Mouse (Mus musculus): ENCODE results near the gene 9930022D16Rik. TPM values are rescaled to one million over a fixed set of nuclear protein-coding genes. Genes with fewer than 3 reads are reported as not detected.

Gene 9930022D16Rik
- total and polyA plus RNA-seq, 3 experiments = 0.04 TPM; not detected in 2

GRCm38 (mm10) chr11:109465068-109465467 lies 51.4 kb downstream of the 9930022D16Rik start:
- H3K4me1 ChIP-seq (ENCODE audit: control insufficient read depth in 1 of 2, insufficient read depth in 2 of 2, low read length in 2 of 2) = peaks cover 6 to 35% of the 10 kb centered on the region in 2 experiments

DNA sequence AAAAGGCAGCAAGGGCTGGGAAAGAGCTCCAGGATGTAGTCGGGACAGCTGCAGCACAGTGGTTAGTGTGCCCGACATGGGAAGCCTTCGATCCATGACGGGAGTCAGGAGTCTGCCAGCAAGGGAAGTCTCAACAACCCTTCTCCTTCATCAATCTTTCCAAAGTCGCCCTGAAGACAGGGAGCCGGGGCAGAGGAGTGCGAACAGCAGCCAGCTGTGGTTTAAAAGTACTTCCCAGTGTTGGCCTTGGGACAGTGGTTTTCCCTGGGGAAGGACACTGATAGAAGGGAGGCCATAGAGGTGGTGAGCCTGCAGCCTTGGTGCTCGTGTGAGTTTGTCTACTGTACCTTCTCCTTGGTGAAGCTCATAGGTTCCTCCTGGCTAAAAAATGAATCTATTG lies 53.3 kb downstream of the 9930022D16Rik start:
- no peaks in the 10 kb centered on the region for H3K27me3 ChIP-seq (ENCODE audit: control insufficient read depth in 1 of 2, insufficient read depth in 2 of 2, low read length in 2 of 2)
- no peak for DNase-seq (ENCODE audit: low read depth, low spot score)
- no peak overlapping the region for H3K9ac ChIP-seq (ENCODE audit: control insufficient read depth, low read depth, low read length, poor library complexity, severe bottlenecking)
- peaks cover 15 to 46% of the 10 kb centered on the region in 2 experiments for H3K4me1 ChIP-seq (ENCODE audit: control insufficient read depth in 1 of 2, insufficient read depth in 2 of 2, low read length in 2 of 2)
- peaks cover 42% of the 10 kb centered on the region for H3K79me2 ChIP-seq (ENCODE audit: control insufficient read depth, insufficient read depth, low read length, poor library complexity)
- no peaks in the 10 kb centered on the region for H3K9me3 ChIP-seq (replicated peaks; ENCODE audit: insufficient read depth, low read length)
- H3K4me3 ChIP-seq (ENCODE audit: control insufficient read depth in 1 of 2, insufficient read depth in 1 of 2, low read depth in 2 of 2, low read length in 2 of 2) = no peak overlapping the region
- TF ChIP-seq E2F4 (IDR thresholded peaks at IDR 0.05; ENCODE audit: borderline replicate concordance, low read depth, low read length) (no peak), POLR2A (IDR thresholded peaks at IDR 0.05; ENCODE audit: control insufficient read depth in 1 of 2, insufficient read depth in 1 of 2, low read depth in 1 of 2, low read length in 2 of 2, poor library complexity in 1 of 2) (no peak), MAFK (IDR thresholded peaks at IDR 0.05; ENCODE audit: borderline replicate concordance, low read depth, low read length) (no peak), TAL1 (IDR thresholded peaks at IDR 0.05; ENCODE audit: low read length) (no peak)
- H3K36me3 ChIP-seq (ENCODE audit: control insufficient read depth in 1 of 2, insufficient read depth in 2 of 2, low read length in 2 of 2) = peaks cover 7 to 42% of the 10 kb centered on the region in 2 experiments; a peak in 3 of 4 replicates
- H3K27ac ChIP-seq (ENCODE audit: control insufficient read depth, low read depth, low read length) = no peak overlapping the region

More at GRCm38 (mm10) chr11:109465068-109465467, 51.4 kb downstream of the 9930022D16Rik start:
- Histone ChIP-seq H3K27ac (ENCODE audit: control insufficient read depth, low read depth, low read length) (no peak overlapping the region), H3K79me2 (ENCODE audit: control insufficient read depth, insufficient read depth, low read length, poor library complexity) (peaks cover 24% of the 10 kb centered on the region), H3K9me3 (replicated peaks; ENCODE audit: insufficient read depth, low read length) (no peaks in the 10 kb centered on the region), H3K27me3 (ENCODE audit: control insufficient read depth in 1 of 2, insufficient read depth in 2 of 2, low read length in 2 of 2) (no peaks in the 10 kb centered on the region), H3K36me3 (ENCODE audit: control insufficient read depth in 1 of 2, insufficient read depth in 2 of 2, low read length in 2 of 2) (peaks cover 14 to 39% of the 10 kb centered on the region in 2 experiments), H3K9ac (ENCODE audit: control insufficient read depth, low read depth, low read length, poor library complexity, severe bottlenecking) (no peak overlapping the region), H3K4me3 (ENCODE audit: control insufficient read depth in 1 of 2, insufficient read depth in 1 of 2, low read depth in 2 of 2, low read length in 2 of 2) (no peak overlapping the region)
- DNase-seq (ENCODE audit: low read depth, low spot score) = peak; percentile 46
- TF ChIP-seq TCF12 (IDR thresholded peaks at IDR 0.05; ENCODE audit: low read depth, low read length) (peak; percentile 49; the same call in 1 of the 2 replicates), MYC (IDR thresholded peaks at IDR 0.05; ENCODE audit: low read depth, low read length) (no peak), GATA1 (IDR thresholded peaks at IDR 0.05; ENCODE audit: low read depth, low read length) (peak; percentile 46; the same call in 1 of the 2 replicates), SIN3A (IDR thresholded peaks at IDR 0.05; ENCODE audit: low read length) (no peak), USF1 (IDR thresholded peaks at IDR 0.05; ENCODE audit: low read depth, low read length) (peak; percentile 83), USF2 (IDR thresholded peaks at IDR 0.05; ENCODE audit: borderline replicate concordance in 1 of 2, insufficient read depth in 1 of 2, low read depth in 1 of 2, low read length in 2 of 2) (peak in 1 of 2 experiments; percentile 41; a peak in 1 of 4 replicates), RAD21 (IDR thresholded peaks at IDR 0.05; ENCODE audit: low read depth, low read length) (no peak), POLR2AphosphoS2 (IDR thresholded peaks at IDR 0.05; ENCODE audit: low read length) (no peak), TAL1 (IDR thresholded peaks at IDR 0.05; ENCODE audit: low read length) (peak; percentile 69), EP300 (IDR thresholded peaks at IDR 0.05; ENCODE audit: low read depth in 1 of 2, low read length in 2 of 2) (peak; percentile 39 to 55; a peak in 2 of 4 replicates), MAZ (IDR thresholded peaks at IDR 0.05; ENCODE audit: low read depth, low read length) (no peak)

GRCm38 (mm10) chr11:109468133-109468532 lies 54.4 kb downstream of the 9930022D16Rik start:
- DNase-seq (ENCODE audit: low read depth, low spot score) = no peak
- TF ChIP-seq EP300 (IDR thresholded peaks at IDR 0.05; ENCODE audit: low read depth in 1 of 2, low read length in 2 of 2) = peak in 1 of 2 experiments; percentile 26; a peak in 1 of 4 replicates
- peak; percentile 91 for TF ChIP-seq ZNF384 (IDR thresholded peaks at IDR 0.05; ENCODE audit: low read depth, low read length)
- TF ChIP-seq E2F4 (IDR thresholded peaks at IDR 0.05; ENCODE audit: borderline replicate concordance, low read depth, low read length) = no peak
- H3K9ac ChIP-seq (ENCODE audit: control insufficient read depth, low read depth, low read length, poor library complexity, severe bottlenecking) = no peak overlapping the region
- peaks cover 48% of the 10 kb centered on the region for H3K79me2 ChIP-seq (ENCODE audit: control insufficient read depth, insufficient read depth, low read length, poor library complexity)
- H3K9me3 ChIP-seq (replicated peaks; ENCODE audit: insufficient read depth, low read length) = no peaks in the 10 kb centered on the region
- H3K27me3 ChIP-seq (ENCODE audit: control insufficient read depth in 1 of 2, insufficient read depth in 2 of 2, low read length in 2 of 2) = no peaks in the 10 kb centered on the region
- H3K27ac ChIP-seq (ENCODE audit: control insufficient read depth, low read depth, low read length) = no peak overlapping the region
- H3K4me1 ChIP-seq (ENCODE audit: control insufficient read depth in 1 of 2, insufficient read depth in 2 of 2, low read length in 2 of 2) = peaks cover 15 to 43% of the 10 kb centered on the region in 2 experiments
- H3K36me3 ChIP-seq (ENCODE audit: control insufficient read depth in 1 of 2, insufficient read depth in 2 of 2, low read length in 2 of 2) = peaks cover 4 to 35% of the 10 kb centered on the region in 2 experiments; a peak in 3 of 4 replicates
- H3K4me3 ChIP-seq (ENCODE audit: control insufficient read depth in 1 of 2, insufficient read depth in 1 of 2, low read depth in 2 of 2, low read length in 2 of 2) = no peak overlapping the region

Data from MEL (cell line).